Mouse (Mus musculus) small intestine, adult 2 months (tissue): ENCODE measurements around the gene Axin1.

Experiments
- CTCF ChIP-seq: fragments of 200-500 bp; IDR thresholded peaks from 2 replicates; pipeline ENCODE4 v1.5.1; 2012; ENCODE audit warnings: low read depth, mild to moderate bottlenecking, control low read depth, inconsistent platforms, low read length, moderate library complexity, mixed read lengths; ENCODE audit not compliant: insufficient replicate concordance, insufficient read length; ENCODE audit errors: extremely low read depth
- POLR2A ChIP-seq: fragments of 200-500 bp; IDR thresholded peaks from 2 replicates; pipeline ENCODE4 v1.6.1; 2012; ENCODE audit warnings: low read depth, mild to moderate bottlenecking, control low read depth, inconsistent platforms, low read length, moderate library complexity

- TF ChIP-seq CTCF (no peak), POLR2A (no peak)
Observed at GRCm38 (mm10) chr17:26234386-26234785, 95.9 kb downstream of the Axin1 start.
